Mouse (Mus musculus): ENCODE results near the gene Pld1.

GRCm38 (mm10) chr3:28175997-28176967, 237.8 kb downstream of the Pld1 start:
- TF ChIP-seq POLR2A (IDR thresholded peaks at IDR 0.05; ENCODE audit: borderline replicate concordance, extremely low read depth, low read depth, low read length), result no peak
- no peak for TF ChIP-seq CTCF (IDR thresholded peaks at IDR 0.05; ENCODE audit: insufficient read depth, low read length)
